Mouse (Mus musculus) liver, postnatal 0 days (tissue): ENCODE results near the gene Zfp575.

Experiments
- CTCF ChIP-seq: sonication (generic); IDR thresholded peaks from 2 replicates; pipeline ENCODE4 v1.5.1; 2016; ENCODE audit warnings: antibody characterized with exemption, low read depth
- EP300 ChIP-seq: IDR thresholded peaks from 2 replicates; pipeline ENCODE4 v1.6.1; 2016; ENCODE audit warnings: antibody characterized with exemption, low read depth, mild to moderate bottlenecking

GRCm38 (mm10) chr7:24614816-24615215, 27.4 kb upstream of the Zfp575 start:
- TF ChIP-seq CTCF (no peak), EP300 (no peak)
